Mouse (Mus musculus) kidney, postnatal 10 days (tissue): ENCODE measurements around the gene Odf3l1.
"Not testable (repeated sequence)": the region's sequence is repeated elsewhere in the genome, so short reads cannot be mapped to it uniquely, and the experiment has no call there.

Experiments used
- DNase-seq: peaks from one replicate; pipeline ENCODE4 v3.0.0; 2021; ENCODE audit warnings: mixed read lengths

The Odf3l1 gene

DNA sequence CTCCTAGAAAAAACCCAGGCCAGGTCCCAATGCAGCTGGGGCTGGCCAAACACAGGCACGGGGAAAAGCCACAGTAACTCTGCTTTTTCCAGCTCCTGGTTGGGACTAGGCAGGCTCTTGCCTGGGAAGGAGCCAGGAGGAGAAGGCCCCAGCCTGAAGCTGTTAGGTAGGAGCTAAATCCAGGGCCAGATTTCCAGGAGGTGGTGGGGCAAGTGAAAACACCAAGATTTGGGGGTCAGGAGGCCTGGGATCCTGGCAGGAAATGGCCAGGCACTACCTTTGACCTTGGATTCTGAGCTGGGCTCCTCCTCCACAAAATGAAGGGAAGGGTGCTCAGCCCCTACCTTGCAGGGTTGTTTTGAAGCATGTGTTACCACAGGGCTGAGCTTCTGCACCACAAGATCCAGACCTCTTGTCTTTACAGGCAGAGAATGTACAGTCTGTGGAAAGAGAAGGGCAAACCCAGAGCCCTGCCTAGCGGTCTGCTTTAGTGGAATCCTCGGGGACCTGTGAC is at the start of gene Odf3l1:
Gene Odf3l1, minus strand, starts transcription at position 464 of the 514 bp plus-strand sequence.
- peak; percentile 60 for DNase-seq

DNA sequence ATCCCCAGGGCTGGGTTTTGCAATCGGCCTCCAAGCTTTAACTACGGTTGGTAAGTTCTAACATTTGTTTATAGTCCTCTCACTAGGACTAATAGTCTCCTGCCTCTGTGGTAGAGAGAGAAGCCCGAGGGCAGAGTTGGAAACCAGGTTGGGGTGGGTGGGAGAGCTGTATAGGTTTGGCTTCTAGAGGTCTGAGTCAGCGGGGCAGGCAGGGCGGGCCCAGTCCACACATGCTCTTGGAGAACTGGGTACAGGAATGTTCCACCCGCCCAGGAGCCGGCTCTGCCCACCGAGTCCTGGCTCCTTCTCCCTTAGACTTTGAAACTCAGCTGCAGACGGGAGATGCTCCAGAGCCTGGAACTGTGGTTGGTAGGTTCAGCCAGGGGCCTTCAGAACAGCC is 49.5 kb upstream of the Odf3l1 start:
- DNase-seq = no peak

DNA sequence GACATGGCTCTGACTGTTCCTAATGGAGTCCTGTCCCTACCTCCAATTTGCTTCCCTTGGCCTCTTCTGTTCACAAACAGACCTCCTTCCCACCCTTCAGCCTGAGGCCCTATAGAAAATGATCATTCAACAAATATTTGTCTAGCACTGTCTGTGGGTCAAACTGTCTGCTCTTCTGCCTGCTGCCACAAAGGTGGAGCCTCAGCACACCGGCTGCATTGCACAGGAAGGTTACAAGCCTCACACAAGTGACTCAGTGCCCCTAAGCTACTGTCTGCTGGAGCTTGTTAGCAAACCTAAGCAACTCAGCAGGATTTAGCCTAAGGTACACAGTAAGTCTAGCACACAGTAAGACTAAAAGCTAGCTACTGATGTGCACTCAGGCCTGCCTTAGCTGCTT is 46.5 kb upstream of the Odf3l1 start:
- DNase-seq = no peak

GRCm38 (mm10) chr9:56909991-56910390 is 45.5 kb upstream of the Odf3l1 start:
- DNase-seq = not testable (repeated sequence)

DNA sequence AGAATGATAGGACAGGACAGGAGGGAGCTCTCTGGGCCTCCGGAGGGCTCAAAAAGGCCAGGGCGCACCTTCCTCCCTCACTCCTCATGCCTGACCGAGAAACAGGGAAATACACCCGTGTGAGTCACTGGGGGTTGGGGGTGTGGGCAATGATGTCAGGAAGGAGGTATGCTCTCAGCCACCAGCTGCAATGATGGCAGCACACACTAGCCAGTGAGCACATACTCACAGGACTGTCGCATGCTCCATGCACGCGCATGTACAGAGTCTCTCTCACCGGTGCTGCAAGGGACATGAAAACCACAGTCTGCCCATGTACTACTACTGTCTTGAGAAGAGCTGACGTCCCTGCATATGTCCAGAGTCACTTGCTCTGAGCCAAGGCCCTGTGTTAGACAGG is 43.1 kb upstream of the Odf3l1 start:
- DNase-seq = no peak

DNA sequence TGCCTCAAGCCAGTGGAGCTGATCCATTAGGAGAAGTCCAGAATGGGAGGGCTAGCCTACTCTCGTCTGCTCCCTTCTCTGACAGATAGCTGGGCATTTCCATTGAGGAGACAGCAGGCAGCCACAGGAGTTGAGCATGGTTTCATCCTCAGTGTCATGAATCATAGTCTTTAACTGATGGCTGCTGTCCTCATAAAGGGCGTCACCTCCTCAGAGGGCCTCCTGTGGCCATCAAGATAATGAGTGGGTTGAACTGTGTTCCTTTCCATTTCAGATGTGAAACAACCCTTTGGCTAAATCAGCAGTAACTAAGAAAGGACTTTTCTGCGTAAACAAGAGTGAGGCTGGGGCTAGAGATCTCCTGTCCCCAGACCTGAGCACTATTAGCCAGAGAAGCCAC is 39.2 kb upstream of the Odf3l1 start:
- DNase-seq = no peak

GRCm38 (mm10) chr9:56901187-56901586 is 36.7 kb upstream of the Odf3l1 start:
- DNase-seq = no peak

DNA sequence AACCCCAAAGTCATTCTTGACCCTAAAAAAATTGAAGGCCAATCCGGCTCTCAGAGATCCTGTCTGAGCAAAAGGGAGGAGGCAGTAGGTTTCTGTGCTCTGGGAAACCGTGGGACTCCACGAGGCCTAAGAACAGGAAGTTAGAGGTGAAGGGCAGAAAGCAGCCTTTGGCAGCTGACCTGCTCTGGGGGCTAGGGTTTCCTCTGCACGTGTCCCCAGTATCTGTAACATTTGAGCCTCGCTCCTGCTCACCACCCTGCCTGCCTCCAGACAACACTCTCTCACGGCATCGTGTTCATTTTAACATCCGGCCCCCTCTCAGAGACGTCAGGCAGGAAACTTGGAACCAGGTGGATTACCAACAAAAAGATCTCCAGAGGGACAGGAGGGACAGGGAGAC is 36.1 kb upstream of the Odf3l1 start:
- no peak for DNase-seq

- no peak for DNase-seq
These were observed 35.6 kb upstream of the Odf3l1 start for GRCm38 (mm10) chr9:56900060-56900459.

DNA sequence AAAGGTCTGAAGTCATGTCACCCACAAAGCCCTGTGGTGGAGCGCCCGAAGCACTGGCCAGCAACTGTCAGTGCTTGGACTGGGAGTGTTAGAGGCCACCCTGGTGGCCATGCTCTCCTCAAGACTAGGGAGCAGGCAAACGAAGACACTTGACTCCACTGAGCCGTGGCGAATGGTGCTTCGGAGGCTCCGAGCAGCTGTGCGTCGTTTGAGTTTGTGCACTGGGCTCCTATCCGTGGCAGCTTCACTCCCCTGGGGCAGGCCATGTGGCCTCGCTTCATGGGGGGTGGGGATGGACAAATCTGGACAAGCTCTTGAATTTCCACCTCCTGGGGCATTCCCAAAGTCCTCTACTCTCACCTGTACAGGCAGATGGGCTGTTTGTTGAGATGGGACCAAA is 34.9 kb upstream of the Odf3l1 start:
- no peak for DNase-seq

DNA sequence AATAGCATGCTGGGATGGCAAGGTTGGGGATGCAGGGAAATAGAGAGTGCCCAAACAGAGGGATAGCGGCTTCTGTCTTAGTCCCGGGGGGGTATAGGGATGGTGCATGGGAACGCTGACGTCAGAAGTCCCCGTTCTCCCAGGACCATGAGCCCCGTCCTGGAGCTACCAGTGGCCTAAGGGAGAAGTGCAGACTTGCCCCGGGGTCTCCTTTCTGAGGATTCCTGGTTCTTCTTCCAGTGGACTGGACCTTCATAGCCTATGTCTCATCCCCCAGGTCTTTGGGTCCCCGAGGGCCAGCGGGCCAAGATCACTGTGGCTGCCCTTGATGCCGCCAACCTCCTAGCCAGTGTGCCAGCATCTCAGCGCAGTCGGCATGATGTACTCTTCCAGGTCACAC is 32.3 kb upstream of the Odf3l1 start:
- no peak for DNase-seq

DNA sequence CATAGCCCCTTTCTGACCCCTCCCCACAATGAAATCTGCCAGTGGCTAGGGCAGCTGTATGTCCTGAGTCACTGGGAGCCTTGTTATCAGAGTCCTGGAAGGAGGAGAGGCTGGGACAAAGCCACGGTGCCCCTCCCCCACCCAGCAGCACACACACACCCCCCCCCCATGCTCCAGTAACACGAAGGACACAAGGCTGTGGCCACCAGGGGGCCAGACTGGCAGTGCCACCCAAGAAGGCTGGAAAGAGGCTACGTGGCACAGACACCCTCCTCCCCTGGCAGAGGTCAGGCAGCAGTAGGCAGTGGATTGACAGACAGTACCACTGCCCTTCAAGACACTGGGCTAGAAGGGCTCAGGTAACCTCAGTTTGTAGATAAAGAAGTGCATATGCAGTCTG is 29.5 kb upstream of the Odf3l1 start:
- peak; percentile 72 for DNase-seq

DNA sequence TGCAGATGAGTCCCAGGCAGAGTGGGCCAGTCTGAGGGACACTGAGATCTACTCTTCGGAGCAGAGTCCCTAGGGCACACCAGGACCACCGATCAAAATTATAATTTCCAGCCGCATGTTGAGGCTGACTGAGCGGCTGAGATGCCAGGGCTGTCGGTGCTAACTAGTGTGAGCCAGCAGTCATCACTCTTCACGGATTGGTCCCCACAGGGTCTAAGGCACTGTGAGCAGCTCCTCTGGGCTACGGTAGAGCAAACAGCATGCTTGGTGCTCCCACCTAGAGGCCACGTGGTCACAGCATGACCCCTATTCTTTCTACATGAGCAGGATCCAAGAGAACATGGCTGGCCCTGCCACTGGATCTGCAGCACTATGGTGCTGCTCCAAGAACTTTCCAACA is 28.8 kb upstream of the Odf3l1 start:
- no peak for DNase-seq

DNA sequence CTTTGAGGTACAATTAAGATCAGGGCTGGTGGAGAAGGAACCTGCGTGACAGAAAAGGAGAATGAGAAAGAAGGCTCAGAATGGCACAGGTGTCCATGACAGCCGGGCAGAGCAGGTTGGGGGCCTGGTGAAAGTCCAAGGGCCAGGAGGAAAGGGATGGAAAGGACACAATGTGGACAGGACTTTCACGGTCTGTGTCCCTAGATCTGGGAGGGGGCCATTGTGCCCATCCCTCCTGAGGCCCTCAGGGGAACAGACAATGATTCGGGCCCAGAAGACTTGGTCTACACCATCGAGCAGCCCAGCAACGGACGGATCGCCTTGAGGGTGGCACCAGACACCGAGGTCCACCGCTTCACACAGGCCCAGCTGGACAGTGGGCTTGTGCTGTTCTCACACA is 27.6 kb upstream of the Odf3l1 start:
- DNase-seq = no peak

GRCm38 (mm10) chr9:56891517-56892011 is 27.1 kb upstream of the Odf3l1 start:
- peak; percentile 80 for DNase-seq

- DNase-seq = no peak
These were observed 26.2 kb upstream of the Odf3l1 start for GRCm38 (mm10) chr9:56890522-56891250.

DNA sequence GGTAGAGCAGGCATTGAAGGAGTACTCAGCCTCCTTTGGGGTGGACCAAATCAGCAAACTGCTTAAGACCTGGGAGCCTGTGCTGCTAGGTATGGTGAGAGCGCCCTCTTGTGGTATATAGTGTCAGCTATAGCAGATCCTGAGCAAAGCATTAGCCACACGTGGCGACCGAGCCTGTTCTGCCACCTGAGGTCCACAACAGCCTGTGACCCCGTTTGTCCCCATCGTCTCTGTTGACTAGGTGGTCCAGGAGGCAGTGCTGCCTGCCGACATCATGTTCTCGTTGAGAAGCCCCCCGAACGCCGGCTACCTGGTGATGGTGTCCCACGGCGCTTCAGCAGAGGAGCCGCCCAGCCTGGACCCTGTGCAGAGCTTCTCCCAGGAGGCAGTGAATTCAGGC is 25.3 kb upstream of the Odf3l1 start:
- peak; percentile 86 for DNase-seq

GRCm38 (mm10) chr9:56887581-56887980 is 23.1 kb upstream of the Odf3l1 start:
- peak; percentile 7 for DNase-seq

DNA sequence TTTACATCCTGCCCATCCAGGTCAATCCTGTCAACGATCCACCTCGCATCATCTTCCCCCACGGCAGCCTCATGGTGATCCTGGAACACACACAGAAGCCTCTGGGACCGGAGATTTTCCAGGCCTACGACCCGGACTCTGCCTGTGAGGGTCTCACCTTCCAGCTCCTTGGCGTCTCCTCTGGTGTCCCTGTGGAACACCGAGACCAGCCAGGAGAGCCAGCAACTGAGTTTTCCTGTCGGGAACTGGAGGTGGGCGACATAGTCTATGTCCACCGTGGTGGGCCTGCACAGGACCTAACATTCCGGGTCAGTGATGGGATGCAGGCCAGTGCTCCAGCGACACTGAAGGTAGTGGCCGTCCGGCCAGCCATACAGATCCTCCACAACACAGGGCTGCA is 22.1 kb upstream of the Odf3l1 start:
- peak; percentile 8 for DNase-seq

GRCm38 (mm10) chr9:56886113-56886512 is 21.6 kb upstream of the Odf3l1 start:
- DNase-seq = peak; percentile 70

DNA sequence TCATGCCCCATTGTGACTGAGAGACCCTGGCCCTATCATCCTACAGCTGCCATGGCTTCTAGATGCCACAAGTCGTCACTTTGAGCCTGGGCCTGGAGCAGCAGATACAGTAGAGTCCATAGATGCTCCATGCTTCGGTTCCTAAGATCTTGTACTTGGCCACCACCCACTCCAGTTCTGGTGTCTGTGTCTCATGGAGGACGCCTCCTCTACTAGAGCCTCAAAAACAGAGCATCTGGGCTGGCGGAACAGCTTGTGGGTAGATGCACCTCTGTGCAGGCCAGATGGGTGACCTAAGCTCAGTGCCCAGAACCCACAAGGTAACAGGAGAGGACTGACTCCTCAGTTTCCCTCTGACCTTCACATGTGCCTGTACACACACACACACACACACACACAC is 19.8 kb upstream of the Odf3l1 start:
- no peak for DNase-seq

- DNase-seq = no peak
These were observed 19.0 kb upstream of the Odf3l1 start for GRCm38 (mm10) chr9:56883470-56883869.

DNA sequence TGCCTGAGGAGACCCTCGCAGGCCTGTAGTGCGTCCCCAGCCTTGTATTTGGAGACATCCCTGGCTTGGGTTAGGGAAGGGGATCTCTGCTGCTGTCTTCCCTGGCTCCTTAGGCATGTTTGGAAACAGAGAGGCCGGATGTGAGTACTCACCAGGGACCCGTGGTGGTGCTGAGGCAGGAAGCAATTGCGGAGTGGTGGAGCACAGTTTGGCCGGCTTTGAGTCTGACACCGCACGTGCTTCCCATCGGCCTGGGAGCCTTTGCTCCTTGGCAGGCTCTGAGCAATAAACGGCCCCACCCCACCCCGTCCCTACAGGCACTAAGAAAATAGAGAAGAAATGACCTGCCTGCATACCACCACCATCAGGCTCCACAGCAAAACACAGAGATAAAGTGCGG is 18.3 kb upstream of the Odf3l1 start:
- DNase-seq = peak; percentile 73

- no peak for DNase-seq
These were observed 17.8 kb upstream of the Odf3l1 start for GRCm38 (mm10) chr9:56882283-56882682.

DNA sequence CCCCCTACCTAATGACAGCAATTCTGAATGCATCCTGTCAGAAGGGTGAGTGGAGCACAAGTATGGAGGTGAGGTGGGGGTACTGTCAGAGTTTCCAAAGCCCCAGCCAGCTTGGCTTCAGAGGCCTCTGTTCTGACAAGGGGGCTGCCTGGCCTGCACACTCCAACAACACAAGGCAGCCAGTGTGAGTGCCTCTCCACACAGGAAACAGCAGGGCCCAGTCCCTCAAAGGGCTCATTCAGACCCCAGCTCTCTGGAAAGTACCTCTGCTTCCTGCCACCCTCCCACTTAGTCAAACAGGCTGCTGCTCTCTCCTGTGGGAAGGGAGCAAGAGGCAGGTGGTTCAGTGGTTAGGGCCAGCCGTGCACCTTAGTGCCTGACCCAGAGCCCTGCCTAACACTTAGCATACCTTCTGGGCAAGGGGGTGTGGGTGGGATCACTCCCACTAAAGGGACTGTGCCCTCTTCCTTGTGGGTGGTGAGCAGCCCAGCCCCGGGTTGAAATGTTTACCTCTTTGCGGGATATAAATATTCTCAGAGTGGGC is 17.1 kb upstream of the Odf3l1 start:
- DNase-seq = no peak
